Mouse (Mus musculus): ENCODE measurements at regions not wholly inside any gene's neighbourhood (a gene's known extent, or its start where the extent isn't known, plus 50 kb on each side); places are given as distances from the start of the nearest gene placed in this dataset.

GRCm38 (mm10) chr19:60148313-60148965, 78.1 kb downstream of the Fam204a start:
- in situ Hi-C loops (cut with MboI, MseI) = loop anchor here (5.0 to 25.0 kb wide), 4 partner anchors 406 to 911 kb away; partner anchors contain the start of gene Emx2 (in 1 of the 2)

GRCm38 (mm10) chr19:60146451-60147190, 79.9 kb downstream of the Fam204a start:
- in situ Hi-C loops (cut with MboI, MseI) = loop anchor here (5.0 to 25.0 kb wide), 4 partner anchors 404 to 909 kb away; partner anchors contain the start of gene Emx2 (in 1 of the 2)

GRCm38 (mm10) chr19:60145242-60145641, 81.3 kb downstream of the Fam204a start:
- in situ Hi-C loops (cut with MboI, MseI) = loop anchor here (5.0 to 25.0 kb wide), 4 partner anchors 403 to 908 kb away; partner anchors contain the start of gene Emx2 (in 1 of the 2)

GRCm38 (mm10) chr19:60144336-60144989, 82.0 kb downstream of the Fam204a start:
- in situ Hi-C loops (cut with MboI, MseI) = loop anchor here (10.0 to 25.0 kb wide), 3 partner anchors 420 to 907 kb away; partner anchors contain the start of gene Emx2 (in 1 of the 2)

GRCm38 (mm10) chr19:60138881-60139280, 87.6 kb downstream of the Fam204a start:
- in situ Hi-C loops (cut with MboI, MseI) = loop anchor here (10.0 to 25.0 kb wide), 3 partner anchors 684 to 902 kb away; partner anchors contain the start of gene Emx2 (in 1 of the 2)

- in situ Hi-C loops (cut with MboI, MseI) = loop anchor here (10.0 to 25.0 kb wide), 3 partner anchors 682 to 899 kb away; partner anchors contain the start of gene Emx2 (in 1 of the 2)
Observed at GRCm38 (mm10) chr19:60136491-60136890, 90.0 kb downstream of the Fam204a start.

GRCm38 (mm10) chr19:60134447-60135328, 91.8 kb downstream of the Fam204a start:
- in situ Hi-C loops (cut with MboI, MseI) = loop anchor here (5.0 to 25.0 kb wide), 4 partner anchors 387 to 897 kb away; partner anchors contain the start of gene Emx2 (in 1 of the 2)

- in situ Hi-C loops (cut with MboI, MseI) = loop anchor here (5.0 to 25.0 kb wide), 4 partner anchors 382 to 892 kb away; partner anchors contain the start of gene Emx2 (in 1 of the 2)
Observed at GRCm38 (mm10) chr19:60129635-60130034, 96.9 kb downstream of the Fam204a start.

- in situ Hi-C loops (cut with MboI, MseI) = loop anchor here in 1 of 2 experiments (25.0 kb wide), 1 partner anchor 887 kb away; no protein-coding TSS in a partner anchor
Observed at GRCm38 (mm10) chr19:60124638-60125037, 101.9 kb downstream of the Fam204a start.

GRCm38 (mm10) chr19:60120917-60121316, 105.6 kb downstream of the Fam204a start:
- in situ Hi-C loops (cut with MboI, MseI) = no loop called here

GRCm38 (mm10) chr19:60119051-60119450, 107.5 kb downstream of the Fam204a start:
- in situ Hi-C loops (cut with MboI, MseI) = no loop called here

- in situ Hi-C loops (cut with MboI, MseI) = no loop called here
Observed at GRCm38 (mm10) chr19:60113666-60114388, 112.7 kb downstream of the Fam204a start.

GRCm38 (mm10) chr19:60110278-60110677, 116.2 kb downstream of the Fam204a start:
- in situ Hi-C loops (cut with MboI, MseI) = no loop called here

GRCm38 (mm10) chr19:60109488-60109887, 117.0 kb downstream of the Fam204a start:
- in situ Hi-C loops (cut with MboI, MseI) = loop anchor here in 1 of 2 experiments (5.0 kb wide), 1 partner anchor 107 kb away; no protein-coding TSS in a partner anchor

- in situ Hi-C loops (cut with MboI, MseI) = no loop called here
Observed at GRCm38 (mm10) chr19:60097915-60098314, 128.6 kb downstream of the Fam204a start.

GRCm38 (mm10) chr19:60074986-60075385, 131.5 kb upstream of the Rab11fip2 start:
- in situ Hi-C loops (cut with MboI, MseI) = no loop called here

GRCm38 (mm10) chr19:60073328-60073727, 129.9 kb upstream of the Rab11fip2 start:
- in situ Hi-C loops (cut with MboI, MseI) = no loop called here

GRCm38 (mm10) chr19:60066183-60066582, 122.7 kb upstream of the Rab11fip2 start:
- in situ Hi-C loops (cut with MboI, MseI) = loop anchor here in 1 of 2 experiments (10.0 kb wide), 1 partner anchor 1981 kb away; no protein-coding TSS in a partner anchor

GRCm38 (mm10) chr19:60055121-60055874, 111.8 kb upstream of the Rab11fip2 start:
- in situ Hi-C loops (cut with MboI, MseI) = loop anchor here in 1 of 2 experiments (10.0 kb wide), 1 partner anchor 230 kb away; no protein-coding TSS in a partner anchor

Measured in T-helper 17 cell (primary cell).